Mouse (Mus musculus) CH12.LX (cell line): ENCODE results near the gene Coro2a. TPM values are rescaled to one million over a fixed set of nuclear protein-coding genes. Genes with fewer than 3 reads are reported as not detected.
"Not testable (repeated sequence)": the region's sequence is repeated elsewhere in the genome, so short reads cannot be mapped to it uniquely, and the experiment has no call there.

Experiments
- DNase-seq: peaks from one replicate; pipeline ENCODE4 v3.0.0-alpha.2; 2013; ENCODE audit errors: extremely low read depth
- H3K27ac ChIP-seq: 2 replicates; pipeline ENCODE4 v1.5.1; 2012; ENCODE audit warnings: low read depth, mild to moderate bottlenecking, control low read depth, moderate library complexity; ENCODE audit not compliant: insufficient read depth
- H3K27me3 ChIP-seq: replicated peaks from 2 replicates; pipeline ENCODE3; 2012; ENCODE audit warnings: inconsistent platforms
- H3K36me3 ChIP-seq, 2 experiments: replicated peaks in 1 of 2; 2 replicates each; pipeline versions ENCODE3 to v1.6.1; 2012; ENCODE audit warnings: inconsistent platforms in 1 of 2, low read length in 1 of 2, mild to moderate bottlenecking in 1 of 2, mixed read lengths in 1 of 2, moderate library complexity in 1 of 2; ENCODE audit not compliant: control insufficient read depth in 1 of 2, insufficient read depth in 1 of 2
- H3K4me1 ChIP-seq, 2 experiments: 2 replicates each; pipeline ENCODE4 v1.6.1; 2012; ENCODE audit warnings: inconsistent platforms in 1 of 2, moderate library complexity in 1 of 2; ENCODE audit not compliant: insufficient read depth in 2 of 2, control insufficient read depth in 1 of 2
- H3K4me2 ChIP-seq: 2 replicates; pipeline ENCODE4 v1.6.1; 2012; ENCODE audit warnings: low read depth, mild to moderate bottlenecking, control low read depth; ENCODE audit not compliant: poor library complexity, insufficient read depth, severe bottlenecking
- H3K4me3 ChIP-seq, 3 experiments: fragments of 150-350 bp in 1 of 3; sonication (generic) in 1 of 3; replicated peaks in 1 of 3; 2 replicates each; pipeline versions ENCODE3 to v1.5.1; 2011 to 2012; ENCODE audit warnings: low read depth in 2 of 3, low read length in 2 of 3, mild to moderate bottlenecking in 2 of 3, moderate library complexity in 2 of 3, control low read depth in 1 of 3, improper control_type of control experiment in 1 of 3, inconsistent platforms in 1 of 3, mixed read lengths in 1 of 3; ENCODE audit not compliant: poor library complexity in 1 of 3
- H3K79me2 ChIP-seq: replicated peaks from 2 replicates; pipeline ENCODE4 v1.6.1; 2012; ENCODE audit warnings: mild to moderate bottlenecking, moderate library complexity; ENCODE audit not compliant: control insufficient read depth, poor library complexity, insufficient read depth, severe bottlenecking; ENCODE audit errors: extremely low read depth
- H3K9ac ChIP-seq: 2 replicates; pipeline ENCODE4 v1.6.1; 2012; ENCODE audit warnings: low read depth, mild to moderate bottlenecking, control low read depth, moderate library complexity; ENCODE audit not compliant: insufficient read depth
- H3K9me3 ChIP-seq: replicated peaks from 2 replicates; pipeline ENCODE3; 2012; ENCODE audit warnings: low read length, inconsistent platforms, mixed read lengths
- BHLHE40 ChIP-seq: IDR thresholded peaks from 2 replicates; pipeline ENCODE4 v1.6.1; 2011; ENCODE audit warnings: mild to moderate bottlenecking, low read depth, low read length, improper control_type of control experiment
- CTCF ChIP-seq, 2 experiments: IDR thresholded peaks in 1 of 2; conservative IDR thresholded peaks in 1 of 2; 2 replicates each; pipeline ENCODE4 v1.5.1; 2011 to 2012; ENCODE audit warnings: low read depth in 2 of 2, low read length in 2 of 2, improper control_type of control experiment in 1 of 2, inconsistent platforms in 1 of 2, mild to moderate bottlenecking in 1 of 2, moderate library complexity in 1 of 2
- E2F4 ChIP-seq: IDR thresholded peaks from 2 replicates; pipeline ENCODE4 v1.6.1; 2011; ENCODE audit warnings: low read depth, low read length, improper control_type of control experiment; ENCODE audit not compliant: insufficient replicate concordance
- ELF1 ChIP-seq: IDR thresholded peaks from 2 replicates; pipeline ENCODE4 v1.6.1; 2014; ENCODE audit warnings: low read depth, mild to moderate bottlenecking, inconsistent platforms, low read length, improper control_type of control experiment
- HCFC1 ChIP-seq: IDR thresholded peaks from 2 replicates; pipeline ENCODE4 v1.6.1; 2012; ENCODE audit warnings: low read depth, mild to moderate bottlenecking, inconsistent platforms, low read length, improper control_type of control experiment
- JUND ChIP-seq: conservative IDR thresholded peaks from 2 replicates; pipeline ENCODE4 v1.6.1; 2011; ENCODE audit warnings: low read depth, low read length, improper control_type of control experiment
- MAFK ChIP-seq: IDR thresholded peaks from 2 replicates; pipeline ENCODE4 v1.6.1; 2011; ENCODE audit warnings: low read length, improper control_type of control experiment; ENCODE audit not compliant: insufficient replicate concordance
- MAX ChIP-seq: IDR thresholded peaks from 2 replicates; pipeline ENCODE4 v1.6.1; 2011; ENCODE audit warnings: low read length, improper control_type of control experiment
- MAZ ChIP-seq: IDR thresholded peaks from 2 replicates; pipeline ENCODE4 v1.6.1; 2012; ENCODE audit warnings: low read depth, mild to moderate bottlenecking, inconsistent platforms, low read length, improper control_type of control experiment, moderate library complexity
- NELFE ChIP-seq: IDR thresholded peaks from 2 replicates; pipeline ENCODE4 v1.6.1; 2011; ENCODE audit warnings: low read depth, low read length, improper control_type of control experiment
- PAX5 ChIP-seq: IDR thresholded peaks from 2 replicates; pipeline ENCODE4 v1.6.1; 2012; ENCODE audit warnings: low read length, inconsistent platforms, mixed read lengths
- RCOR1 ChIP-seq: conservative IDR thresholded peaks from 2 replicates; pipeline ENCODE4 v1.6.1; 2012; ENCODE audit warnings: low read depth, mild to moderate bottlenecking, inconsistent platforms, low read length, improper control_type of control experiment
- SMC3 ChIP-seq: IDR thresholded peaks from 2 replicates; pipeline ENCODE4 v1.6.1; 2011; ENCODE audit warnings: low read depth, low read length, improper control_type of control experiment
- TBP ChIP-seq: conservative IDR thresholded peaks from 2 replicates; pipeline ENCODE4 v1.6.1; 2011; ENCODE audit warnings: low read depth, low read length, improper control_type of control experiment
- TCF12 ChIP-seq: IDR thresholded peaks from 2 replicates; pipeline ENCODE4 v1.6.1; 2014; ENCODE audit warnings: low read depth, mild to moderate bottlenecking, inconsistent platforms, low read length, improper control_type of control experiment
- UBTF ChIP-seq: IDR thresholded peaks from 2 replicates; pipeline ENCODE4 v1.6.1; 2012; ENCODE audit warnings: low read depth, mild to moderate bottlenecking, inconsistent platforms, low read length, improper control_type of control experiment, moderate library complexity
- USF2 ChIP-seq: conservative IDR thresholded peaks from 2 replicates; pipeline ENCODE4 v1.6.1; 2011; ENCODE audit warnings: low read depth, low read length, improper control_type of control experiment
- ZC3H11A ChIP-seq: IDR thresholded peaks from 2 replicates; pipeline ENCODE4 v1.6.1; 2012; ENCODE audit warnings: low read depth, mild to moderate bottlenecking, inconsistent platforms, low read length, improper control_type of control experiment
- ZKSCAN1 ChIP-seq: IDR thresholded peaks from 2 replicates; pipeline ENCODE4 v1.6.1; 2012; ENCODE audit warnings: low read depth, inconsistent platforms, low read length, improper control_type of control experiment, borderline replicate concordance
- ZNF384 ChIP-seq: IDR thresholded peaks from 2 replicates; pipeline ENCODE4 v1.6.1; 2012; ENCODE audit warnings: low read depth, low read length, improper control_type of control experiment, inconsistent platforms
- dilution Hi-C: fragments of 300-500 bp; cut with MboI; formaldehyde crosslinking; loops from 2 replicates; pipeline ENCODE4 v1.14.3; 2020; ENCODE audit warnings: low sequenced_read_pairs; ENCODE audit not compliant: extremely low pct_unique_long_range_greater_than_20kb, extremely low pct_ligation_motif_present
- in situ Hi-C: fragments of 300-500 bp; cut with MboI; formaldehyde crosslinking; loops from 3 replicates; pipeline ENCODE4 v1.14.3; 2019; ENCODE audit warnings: low sequenced_read_pairs, low pct_ligation_motif_present, low pct_unique_long_range_greater_than_20kb, mixed read lengths
- polyA plus RNA-seq: library from polyadenylated mRNA; unstranded; fragments of >175 nt; gene quantifications from 2 replicates; pipeline ENCODE4 v1.2.1, GENCODE M21; 2012; ENCODE audit warnings: low read depth; ENCODE audit not compliant: insufficient read length
- total RNA-seq, 2 experiments: library from RNA; depleted of rRNA; stranded (reverse); fragments of 300-350 nt in 1 of 2; fragments of >200 nt in 1 of 2; gene quantifications; 2 replicates each; pipeline ENCODE4 v1.2.3; 2012 to 2014

Gene Coro2a
- total and polyA plus RNA-seq, 3 experiments: 24.6 to 223 (median 129) TPM

DNA sequence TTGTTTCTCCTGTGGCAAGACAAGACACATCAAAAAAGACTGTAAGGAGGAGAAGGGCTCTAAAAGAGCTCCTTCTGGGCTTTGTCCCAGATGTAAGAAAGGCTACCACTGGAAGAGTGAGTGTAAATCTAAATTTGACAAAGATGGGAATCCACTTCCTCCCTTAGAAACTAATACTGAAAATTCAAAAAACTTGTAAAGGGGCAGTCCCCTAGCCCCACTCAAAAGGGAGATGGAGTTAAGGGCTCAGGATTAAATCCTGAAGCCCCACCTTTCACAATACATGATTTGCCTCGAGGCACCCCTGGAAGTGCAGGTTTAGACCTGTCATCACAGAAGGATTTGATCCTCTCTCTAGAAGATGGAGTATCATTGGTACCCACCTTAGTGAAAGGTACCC, 23.8 kb downstream of the Coro2a start (continued):
- TF ChIP-seq MAZ: no peak
- TF ChIP-seq HCFC1: no peak
- TF ChIP-seq NELFE: 0 out of 2 replicates have a peak, but pooled peaks have one; percentile 20
- no peak for TF ChIP-seq ELF1
- no peak for TF ChIP-seq MAFK
- TF ChIP-seq UBTF: no peak
- TF ChIP-seq BHLHE40: peak; percentile 7; the same call in 1 of the 2 replicates

- DNase-seq, H3K9me3 ChIP-seq, dilution Hi-C loops, in situ Hi-C loops, H3K27me3 ChIP-seq: not testable (repeated sequence)
- peak overlapping the region; percentile 18; the same call in 1 of the 2 replicates for H3K4me2 ChIP-seq
- peaks cover 23 to 34% of the 10 kb centered on the region in 2 experiments for H3K4me1 ChIP-seq
- H3K9ac ChIP-seq: peak overlapping the region; percentile 64; the same call in 1 of the 2 replicates
- peaks cover 51% of the 10 kb centered on the region for H3K79me2 ChIP-seq
- peak overlapping the region in 1 of 3 experiments; percentile 34 for H3K4me3 ChIP-seq
- peak overlapping the region; percentile 79 for H3K27ac ChIP-seq
- H3K36me3 ChIP-seq: peaks cover 17 to 20% of the 10 kb centered on the region in 2 experiments
Measured at GRCm38 (mm10) chr4:46575509-46576284, 26.3 kb downstream of the Coro2a start.

GRCm38 (mm10) chr4:46574841-46575240, 27.2 kb downstream of the Coro2a start:
- H3K27me3 ChIP-seq: no peaks in the 10 kb centered on the region
- peak overlapping the region; percentile 1 to 29 (median 11) for H3K4me3 ChIP-seq
- peak overlapping the region; percentile 98 for H3K4me2 ChIP-seq
- dilution Hi-C loops (no loop called here), in situ Hi-C loops (no loop called here)
- H3K27ac ChIP-seq: peak overlapping the region; percentile 99
- H3K9me3 ChIP-seq: peaks cover 5% of the 10 kb centered on the region
- H3K9ac ChIP-seq: peak overlapping the region; percentile 71
- peaks cover 23 to 38% of the 10 kb centered on the region in 2 experiments for H3K4me1 ChIP-seq
- no peak for TF ChIP-seq ZKSCAN1
- TF ChIP-seq TBP: no peak
- TF ChIP-seq TCF12: no peak
- TF ChIP-seq E2F4: no peak
- no peak for TF ChIP-seq USF2
- TF ChIP-seq ZC3H11A: no peak
- TF ChIP-seq HCFC1: no peak
- no peak for TF ChIP-seq NELFE
- no peak for TF ChIP-seq MAX
- no peak for TF ChIP-seq RCOR1
- TF ChIP-seq JUND: no peak
- TF ChIP-seq SMC3: no peak
- no peak for TF ChIP-seq ZNF384
- no peak for TF ChIP-seq CTCF (conservative IDR thresholded peaks at IDR 0.05 in 1 of 2, IDR thresholded peaks at IDR 0.05 in 1 of 2; ENCODE audit: low read depth in 2 of 2, low read length in 2 of 2)
- no peak for TF ChIP-seq PAX5
- TF ChIP-seq, all 38 proteins: peak for 0
- Histone ChIP-seq H3K79me2 (peaks cover 55% of the 10 kb centered on the region), H3K36me3 (peaks cover 18 to 20% of the 10 kb centered on the region in 2 experiments)
- no peak for DNase-seq
